In genomic region chr15:92994191-92994671, GRCm38 (mm10) we compare ENCODE assay signal across 11 mouse cellular contexts.
DNase-seq lines count a peak whose midpoint lies in the region; ATAC-seq and TF ChIP-seq lines count a peak whose summit lies in the region.
"Had no signal": no experiment of that assay in that cellular context is flagged by ENCODE, and none has a peak within 500 bp of the region (broad histone marks: within the 10 kb centered on the region; RNA-seq: fewer than 3 reads in every experiment).

No protein-coding gene starts in this region.

- no peak for TF ChIP-seq CTCF in lung, adult 2 months (IDR thresholded peaks at IDR 0.05; ENCODE audit: insufficient read depth, low read length)
- TF ChIP-seq CTCF in hindbrain, postnatal 0 days (IDR thresholded peaks at IDR 0.05; ENCODE audit: low read depth), result no peak

- H3K9me3 ChIP-seq in hindbrain, embryonic 13.5 days, result no peaks in the 10 kb centered on the region
- no peaks in the 10 kb centered on the region for H3K9me3 ChIP-seq in hindbrain, embryonic 10.5 days
- H3K9me3 ChIP-seq in lung, embryonic 15.5 days, result no peaks in the 10 kb centered on the region
- H3K9me3 ChIP-seq in hindbrain, postnatal 0 days (ENCODE audit: low read length), result no peaks in the 10 kb centered on the region
- no peaks in the 10 kb centered on the region for H3K9me3 ChIP-seq in stomach, embryonic 14.5 days (ENCODE audit: control insufficient read depth, low read depth, low read length)
- H3K9me3 ChIP-seq: heart, embryonic 13.5 days; liver, embryonic 13.5 days had no signal

- no peaks in the 10 kb centered on the region for H3K4me1 ChIP-seq in hindbrain, embryonic 13.5 days (replicated peaks)
- 0 out of 2 replicates have a peak, but pooled peaks cover 3% of the 10 kb centered on the region for H3K4me1 ChIP-seq in hindbrain, embryonic 10.5 days (replicated peaks)
- peaks cover 6% of the 10 kb centered on the region; the same call in 1 of the 2 replicates for H3K4me1 ChIP-seq in lung, embryonic 15.5 days
- no peaks in the 10 kb centered on the region for H3K4me1 ChIP-seq in lung, adult 2 months (ENCODE audit: control insufficient read depth, insufficient read depth, low read length)
- H3K4me1 ChIP-seq in hindbrain, postnatal 0 days (ENCODE audit: insufficient read depth, low read length), result peaks cover 5% of the 10 kb centered on the region; the same call in 1 of the 2 replicates
- no peaks in the 10 kb centered on the region for H3K4me1 ChIP-seq in stomach, embryonic 14.5 days (ENCODE audit: control insufficient read depth, insufficient read depth, low read length)

- no peak for DNase-seq in hindbrain, embryonic 10.5 days (ENCODE audit: low spot score)
- DNase-seq in lung, adult 2 months, result no peak
- peak; percentile 71 for DNase-seq in hindbrain, postnatal 0 days (ENCODE audit: low spot score)
- no peak for DNase-seq in spleen, adult 12 weeks (ENCODE audit: low spot score)
- no peak for DNase-seq in gastrocnemius, postnatal 4 days (ENCODE audit: low spot score in 2 of 2)
- DNase-seq: cerebellum, postnatal 25 days; liver, embryonic 13.5 days had no signal

- ATAC-seq in hindbrain, embryonic 13.5 days (ENCODE audit: low FRiP score), result peak; percentile 71
- peak; percentile 85 for ATAC-seq in lung, embryonic 15.5 days (ENCODE audit: borderline replicate concordance, extremely low read depth, low FRiP score, low TSS enrichment)
- ATAC-seq in hindbrain, postnatal 0 days, result peak; percentile 94
- peak; percentile 72; the same call in 1 of the 2 replicates for ATAC-seq in stomach, embryonic 14.5 days (ENCODE audit: insufficient number of reproducible peaks, insufficient read depth, low FRiP score, low read depth)

- no peak overlapping the region for H3K4me3 ChIP-seq in hindbrain, embryonic 13.5 days
- no peak overlapping the region for H3K4me3 ChIP-seq in hindbrain, embryonic 10.5 days
- no peak overlapping the region for H3K4me3 ChIP-seq in lung, embryonic 15.5 days
- H3K4me3 ChIP-seq in lung, adult 2 months (replicated peaks; ENCODE audit: extremely low read depth, low read depth, low read length), result no peak overlapping the region
- no peak overlapping the region for H3K4me3 ChIP-seq in hindbrain, postnatal 0 days (ENCODE audit: low read length)
- H3K4me3 ChIP-seq in stomach, embryonic 14.5 days (ENCODE audit: low read depth, low read length), result no peak overlapping the region
- H3K4me3 ChIP-seq: heart, embryonic 13.5 days; liver, embryonic 13.5 days had no signal

- H3K27ac ChIP-seq in hindbrain, embryonic 13.5 days, result peak overlapping the region; percentile 48; the same call in 1 of the 2 replicates
- no peak overlapping the region for H3K27ac ChIP-seq in hindbrain, embryonic 10.5 days
- peak overlapping the region; percentile 17; the same call in 1 of the 2 replicates for H3K27ac ChIP-seq in lung, embryonic 15.5 days
- H3K27ac ChIP-seq in hindbrain, postnatal 0 days, result peak overlapping the region; percentile 54
- H3K27ac ChIP-seq in stomach, embryonic 14.5 days (ENCODE audit: low read length), result peak overlapping the region; percentile 39; the same call in 1 of the 2 replicates
- H3K27ac ChIP-seq: heart, embryonic 13.5 days; liver, embryonic 13.5 days had no signal

- no peaks in the 10 kb centered on the region for H3K36me3 ChIP-seq in hindbrain, embryonic 13.5 days
- H3K36me3 ChIP-seq in hindbrain, embryonic 10.5 days, result no peaks in the 10 kb centered on the region
- no peaks in the 10 kb centered on the region for H3K36me3 ChIP-seq in lung, embryonic 15.5 days
- no peaks in the 10 kb centered on the region for H3K36me3 ChIP-seq in hindbrain, postnatal 0 days (ENCODE audit: insufficient read depth, low read length)
- no peaks in the 10 kb centered on the region for H3K36me3 ChIP-seq in stomach, embryonic 14.5 days (ENCODE audit: control insufficient read depth, insufficient read depth, low read length)
- H3K36me3 ChIP-seq: heart, embryonic 13.5 days; liver, embryonic 13.5 days had no signal

- H3K27me3 ChIP-seq in hindbrain, embryonic 13.5 days, result no peaks in the 10 kb centered on the region
- H3K27me3 ChIP-seq in hindbrain, embryonic 10.5 days (ENCODE audit: insufficient read depth, poor library complexity, severe bottlenecking), result no peaks in the 10 kb centered on the region
- H3K27me3 ChIP-seq in lung, embryonic 15.5 days, result no peaks in the 10 kb centered on the region
- H3K27me3 ChIP-seq in hindbrain, postnatal 0 days (ENCODE audit: insufficient read depth, low read length), result no peaks in the 10 kb centered on the region
- H3K27me3 ChIP-seq in stomach, embryonic 14.5 days (ENCODE audit: control insufficient read depth, insufficient read depth, low read length), result no peaks in the 10 kb centered on the region
- H3K27me3 ChIP-seq: heart, embryonic 13.5 days; liver, embryonic 13.5 days had no signal

- WGBS in hindbrain, embryonic 13.5 days, result 64% methylated on average over 11 of the region's 11 CpGs
- 74% methylated on average over 11 of the region's 11 CpGs for WGBS in hindbrain, embryonic 10.5 days
- 31% methylated on average over 11 of the region's 11 CpGs for WGBS in lung, embryonic 15.5 days
- 31% methylated on average over 11 of the region's 11 CpGs for WGBS in lung, adult 2 months
- 44% methylated on average over 11 of the region's 11 CpGs for WGBS in hindbrain, postnatal 0 days
- WGBS in stomach, embryonic 14.5 days, result 33% methylated on average over 11 of the region's 11 CpGs

- no peak overlapping the region for H3K4me2 ChIP-seq in hindbrain, embryonic 13.5 days
- H3K4me2 ChIP-seq in lung, embryonic 15.5 days, result peak overlapping the region; percentile 32
- no peak overlapping the region for H3K4me2 ChIP-seq in hindbrain, postnatal 0 days (ENCODE audit: low read depth, low read length)
- peak overlapping the region; percentile 14; the same call in 1 of the 2 replicates for H3K4me2 ChIP-seq in stomach, embryonic 14.5 days (replicated peaks; ENCODE audit: low read depth, low read length)
- H3K4me2 ChIP-seq: heart, embryonic 13.5 days; liver, embryonic 13.5 days had no signal

- no peak for TF ChIP-seq POLR2A in lung, adult 2 months (IDR thresholded peaks at IDR 0.05; ENCODE audit: borderline replicate concordance, extremely low read depth, low read depth, low read length)

- H3K9ac ChIP-seq in hindbrain, embryonic 13.5 days, result no peak overlapping the region
- H3K9ac ChIP-seq in lung, embryonic 15.5 days, result no peak overlapping the region
- H3K9ac ChIP-seq in hindbrain, postnatal 0 days (replicated peaks; ENCODE audit: low read length), result no peak overlapping the region
- no peak overlapping the region for H3K9ac ChIP-seq in stomach, embryonic 14.5 days (replicated peaks; ENCODE audit: low read depth, low read length)
- H3K9ac ChIP-seq: heart, embryonic 13.5 days; liver, embryonic 13.5 days had no signal

Comparison
In these comparisons a context has a peak if more than half of its experiments do, and no peak if none do; other contexts are left out.
1. H3K4me2 ChIP-seq: peak in lung, embryonic 15.5 days (single experiment) and stomach, embryonic 14.5 days (single experiment); none in hindbrain, embryonic 13.5 days (single experiment) and hindbrain, postnatal 0 days (single experiment).
2. Peak in every context shown above with its lines, with median percentiles within 50 percentile points of each other: ATAC-seq.